Mouse (Mus musculus) B cell, adult 2 months (primary cell): ENCODE results near the gene Gm49320.

ENCODE experiments used
- DNase-seq, 2 experiments: peaks; one replicate each; pipeline ENCODE4 v3.0.0; 2022

Gene Gm49320

DNA sequence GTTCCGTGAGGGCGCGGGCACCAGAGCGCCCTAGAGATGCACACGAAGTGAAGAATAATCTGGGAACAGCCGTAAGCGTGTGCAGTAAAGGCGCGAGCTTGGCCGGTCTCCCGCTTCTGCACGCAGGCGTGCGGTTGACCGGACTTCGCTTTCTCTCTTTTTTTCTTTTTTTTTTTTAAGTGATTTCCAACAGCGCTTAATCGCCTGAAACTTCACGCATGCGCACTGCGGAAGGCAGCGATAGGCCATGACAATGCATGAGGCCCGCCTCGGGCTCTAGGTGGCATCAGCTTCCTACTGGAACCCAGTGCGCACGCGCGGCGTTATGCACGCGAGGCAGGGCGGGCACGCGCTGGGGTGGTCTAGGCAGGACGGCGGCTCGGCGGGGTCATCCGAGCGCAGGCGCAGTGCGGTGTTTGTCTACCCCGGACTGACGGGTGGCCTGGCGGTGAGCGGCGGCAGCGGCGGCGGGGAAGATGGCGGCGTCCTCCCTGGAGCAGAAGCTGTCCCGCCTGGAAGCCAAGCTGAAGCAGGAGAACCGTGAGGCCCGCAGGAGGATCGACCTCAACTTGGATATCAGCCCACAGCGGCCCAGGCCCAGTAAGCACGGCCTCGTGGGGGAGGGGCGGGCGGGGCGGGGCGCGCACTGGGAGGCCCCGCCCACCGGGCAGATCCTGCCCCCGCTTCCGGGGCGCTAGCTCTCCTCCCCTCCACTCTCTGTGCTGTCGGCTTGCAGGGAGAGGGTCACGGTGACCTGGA lies at the start of gene Gm49320, which contains the start of gene Map2k7:
TSS of gene Gm49320 (plus strand) at position 432 of the 759 bp plus-strand sequence.
TSS of gene Map2k7 (plus strand) at position 307 of the 759 bp plus-strand sequence.
- DNase-seq: peak; percentile 99

GRCm38 (mm10) chr8:4189031-4189722 lies 49.5 kb upstream of the Gm49320 start:
- DNase-seq: no peak

GRCm38 (mm10) chr8:4192305-4192704 lies 46.4 kb upstream of the Gm49320 start:
- DNase-seq: no peak

- DNase-seq: peak; percentile 90 to 91
These were observed 45.7 kb upstream of the Gm49320 start for GRCm38 (mm10) chr8:4192807-4193587.

DNA sequence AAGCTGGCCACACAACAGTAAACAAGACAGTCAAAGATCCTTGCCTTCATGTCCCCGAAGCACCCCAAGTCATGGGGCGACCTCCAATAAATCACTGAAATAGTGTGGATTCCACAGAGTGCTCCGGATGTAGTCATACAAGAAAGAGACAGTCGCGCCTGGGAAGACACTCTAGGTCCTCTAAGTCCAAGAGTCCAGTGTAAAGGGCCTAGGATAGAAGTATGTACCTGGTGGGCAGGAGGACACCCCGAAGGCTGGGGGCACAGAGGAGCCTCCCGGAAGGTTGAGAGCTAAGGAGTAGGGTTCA lies 45.1 kb upstream of the Gm49320 start:
- DNase-seq: no peak

DNA sequence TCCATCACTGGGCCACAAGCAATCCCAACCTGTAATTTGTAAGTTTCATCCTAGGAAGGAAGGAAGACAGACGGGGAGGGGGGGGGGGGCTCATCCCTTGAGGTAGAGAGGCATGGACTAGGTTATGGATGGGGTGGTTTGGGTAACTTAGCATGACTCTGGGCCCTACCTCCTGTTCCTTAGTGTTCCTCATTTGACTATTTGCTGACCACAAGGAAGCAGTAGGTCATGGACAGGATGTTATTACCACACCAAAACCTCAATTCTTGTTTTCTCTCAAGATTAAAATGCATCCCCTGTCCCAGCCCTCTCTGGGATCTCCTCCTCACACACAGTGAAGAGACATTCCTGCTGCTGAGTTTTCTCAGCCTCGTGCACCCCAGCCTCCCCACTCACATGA lies 37.3 kb upstream of the Gm49320 start:
- no peak for DNase-seq

DNA sequence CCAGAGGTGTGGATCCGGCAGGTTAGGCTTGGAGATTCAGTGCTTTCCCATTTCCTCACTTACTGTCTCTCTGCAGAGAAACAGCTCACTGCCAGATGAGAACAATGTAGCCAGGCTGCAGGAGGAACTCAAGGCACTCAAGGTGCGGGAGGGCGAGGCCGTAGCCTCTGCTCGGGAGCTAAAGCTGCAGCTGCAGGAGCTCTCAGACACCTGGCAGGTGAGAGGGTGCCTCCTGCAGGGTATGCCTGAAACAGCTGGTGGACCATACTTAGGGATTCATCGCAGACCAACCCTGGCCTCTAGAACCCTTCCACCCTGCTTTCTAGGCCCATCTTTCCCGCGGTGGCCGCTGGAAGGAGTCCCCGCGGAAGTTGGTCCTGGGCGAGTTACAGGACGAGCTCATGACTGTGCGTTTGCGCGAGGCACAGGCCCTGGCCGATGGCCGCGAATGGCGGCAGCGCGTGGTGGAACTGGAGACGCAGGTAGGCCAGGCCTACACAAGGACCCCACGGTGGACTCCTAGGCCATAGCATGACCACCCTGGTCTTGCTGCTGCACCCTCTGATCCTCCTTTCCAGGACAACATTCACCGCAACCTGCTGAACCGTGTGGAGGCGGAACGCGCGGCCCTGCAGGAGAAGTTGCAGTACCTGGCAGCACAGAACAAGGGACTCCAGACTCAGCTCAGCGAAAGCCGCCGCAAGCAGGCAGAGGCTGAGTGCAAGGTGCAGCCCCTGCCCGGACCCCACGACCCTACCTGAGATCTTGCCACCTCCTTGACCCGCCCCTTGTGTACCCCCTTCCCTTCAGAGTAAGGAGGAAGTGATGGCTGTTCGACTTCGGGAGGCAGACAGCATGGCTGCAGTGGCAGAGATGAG lies 33.2 kb upstream of the Gm49320 start:
- no peak for DNase-seq

DNA sequence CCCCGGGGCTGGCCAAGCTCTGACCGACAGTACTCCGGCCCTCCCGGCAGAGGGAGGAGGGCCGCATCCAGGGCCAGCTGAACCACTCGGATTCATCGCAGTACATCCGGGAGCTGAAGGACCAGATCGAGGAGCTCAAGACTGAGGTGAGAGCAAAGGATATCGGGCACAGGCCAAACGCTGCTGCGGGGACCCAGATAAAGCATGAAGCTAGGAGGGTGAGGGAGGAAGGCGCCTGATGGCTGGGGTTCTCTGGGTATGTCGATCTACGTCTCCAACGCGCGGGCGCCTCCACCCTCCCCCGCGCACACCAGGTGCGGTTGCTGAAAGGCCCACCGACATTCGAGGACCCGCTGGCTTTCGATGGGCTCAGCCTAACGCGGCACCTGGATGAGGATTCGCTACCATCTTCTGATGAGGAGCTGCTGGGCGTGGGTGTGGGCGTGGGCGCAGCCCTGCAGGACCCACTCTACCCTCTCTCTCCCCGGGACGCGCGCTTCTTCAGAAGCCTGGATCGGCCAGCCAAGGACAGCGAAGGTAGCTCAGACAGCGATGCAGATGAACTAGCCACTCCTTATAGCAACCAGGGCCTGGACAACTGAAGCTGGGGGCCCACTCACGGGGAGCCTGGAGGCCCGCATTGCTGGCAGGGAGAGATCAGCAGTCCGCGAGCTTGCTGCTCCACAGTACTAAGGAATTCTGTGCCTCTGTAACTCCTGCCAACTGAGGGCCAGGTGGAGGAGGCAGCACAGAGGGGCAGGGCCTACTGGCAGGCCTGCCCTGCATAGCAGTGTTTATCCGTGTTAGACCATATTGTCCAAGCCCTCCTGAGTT lies 32.3 kb upstream of the Gm49320 start:
- DNase-seq: no peak

GRCm38 (mm10) chr8:4207016-4207350 lies 31.7 kb upstream of the Gm49320 start:
- DNase-seq: no peak

DNA sequence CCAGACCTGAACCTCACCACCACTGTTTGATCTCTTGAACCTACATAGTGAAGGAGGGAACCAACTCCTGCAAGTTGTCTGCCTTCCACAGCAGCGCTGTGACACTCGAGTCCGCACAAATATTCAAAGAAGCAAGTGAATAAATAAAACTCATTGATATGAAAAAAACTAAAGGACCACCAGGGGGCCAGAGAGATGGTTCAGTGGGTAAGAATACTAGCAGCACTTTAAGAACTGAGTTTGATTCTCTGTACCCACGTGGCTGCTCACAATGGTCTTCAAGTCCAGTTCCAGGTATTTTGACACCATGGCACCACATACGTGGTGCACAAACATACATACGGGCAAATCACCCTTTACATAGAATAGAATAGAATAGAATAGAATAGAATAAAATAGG lies 27.6 kb upstream of the Gm49320 start:
- no peak for DNase-seq

DNA sequence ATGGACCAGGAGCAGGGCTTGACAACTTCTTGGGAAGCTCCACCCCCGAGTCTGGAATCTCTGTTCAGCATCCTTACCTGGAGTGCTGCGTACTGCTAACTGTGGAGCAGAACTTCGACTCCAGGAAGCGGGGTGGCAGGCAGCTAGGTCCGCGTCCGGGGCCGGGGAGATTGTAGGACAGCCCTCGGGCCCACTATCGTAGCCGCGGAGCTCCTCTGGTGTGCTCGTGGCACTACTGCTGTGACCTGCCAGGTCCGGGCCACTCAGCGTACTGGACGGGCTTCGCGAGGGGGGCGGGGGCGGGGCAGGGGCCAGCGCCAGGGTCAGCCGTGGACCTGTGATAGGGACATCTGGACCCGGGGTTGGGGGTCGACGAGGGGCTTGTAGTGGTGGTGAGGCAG lies 25.9 kb upstream of the Gm49320 start:
- peak; percentile 33 to 38 for DNase-seq

DNA sequence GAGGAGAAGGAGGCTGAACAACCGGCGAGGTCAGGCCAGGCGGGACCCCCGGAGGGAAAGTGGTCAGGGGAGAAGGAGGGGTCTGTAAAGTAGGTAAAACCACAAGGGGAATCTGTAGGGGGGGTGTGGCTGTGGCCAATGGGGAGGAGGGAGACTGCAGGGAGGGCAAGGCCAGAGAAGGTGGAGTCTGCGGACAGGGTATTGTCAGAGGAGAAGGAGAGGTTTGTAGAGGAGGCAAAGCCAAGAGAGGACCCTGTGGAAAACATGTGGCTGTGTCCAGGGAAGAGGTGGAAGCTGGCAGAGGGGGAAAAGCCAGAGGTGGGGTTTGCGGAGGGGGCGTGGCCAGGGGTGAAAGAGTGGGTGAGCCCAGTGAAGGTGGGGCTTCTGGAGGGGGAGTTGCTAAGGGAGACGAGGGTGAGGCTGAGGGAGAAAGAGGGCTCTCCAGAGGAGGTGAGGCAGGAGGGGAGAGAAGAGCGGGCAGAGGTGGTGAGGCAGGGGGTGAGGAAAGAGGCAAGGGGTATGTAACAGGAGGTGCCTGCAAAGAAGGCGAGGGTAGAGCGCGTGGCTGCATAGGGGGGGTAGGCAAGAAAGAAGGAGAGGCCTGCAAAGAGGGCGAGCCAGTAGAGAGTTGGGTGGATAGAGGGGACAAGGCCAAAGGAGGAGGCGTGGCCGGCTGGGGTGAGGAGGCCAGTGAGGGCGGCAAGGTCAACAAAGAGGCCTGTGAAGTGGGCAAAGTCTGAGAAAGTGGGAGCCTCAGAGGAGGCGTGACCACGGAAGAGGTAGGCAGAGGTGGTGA lies 25.3 kb upstream of the Gm49320 start:
- DNase-seq: peak; percentile 59 to 61

DNA sequence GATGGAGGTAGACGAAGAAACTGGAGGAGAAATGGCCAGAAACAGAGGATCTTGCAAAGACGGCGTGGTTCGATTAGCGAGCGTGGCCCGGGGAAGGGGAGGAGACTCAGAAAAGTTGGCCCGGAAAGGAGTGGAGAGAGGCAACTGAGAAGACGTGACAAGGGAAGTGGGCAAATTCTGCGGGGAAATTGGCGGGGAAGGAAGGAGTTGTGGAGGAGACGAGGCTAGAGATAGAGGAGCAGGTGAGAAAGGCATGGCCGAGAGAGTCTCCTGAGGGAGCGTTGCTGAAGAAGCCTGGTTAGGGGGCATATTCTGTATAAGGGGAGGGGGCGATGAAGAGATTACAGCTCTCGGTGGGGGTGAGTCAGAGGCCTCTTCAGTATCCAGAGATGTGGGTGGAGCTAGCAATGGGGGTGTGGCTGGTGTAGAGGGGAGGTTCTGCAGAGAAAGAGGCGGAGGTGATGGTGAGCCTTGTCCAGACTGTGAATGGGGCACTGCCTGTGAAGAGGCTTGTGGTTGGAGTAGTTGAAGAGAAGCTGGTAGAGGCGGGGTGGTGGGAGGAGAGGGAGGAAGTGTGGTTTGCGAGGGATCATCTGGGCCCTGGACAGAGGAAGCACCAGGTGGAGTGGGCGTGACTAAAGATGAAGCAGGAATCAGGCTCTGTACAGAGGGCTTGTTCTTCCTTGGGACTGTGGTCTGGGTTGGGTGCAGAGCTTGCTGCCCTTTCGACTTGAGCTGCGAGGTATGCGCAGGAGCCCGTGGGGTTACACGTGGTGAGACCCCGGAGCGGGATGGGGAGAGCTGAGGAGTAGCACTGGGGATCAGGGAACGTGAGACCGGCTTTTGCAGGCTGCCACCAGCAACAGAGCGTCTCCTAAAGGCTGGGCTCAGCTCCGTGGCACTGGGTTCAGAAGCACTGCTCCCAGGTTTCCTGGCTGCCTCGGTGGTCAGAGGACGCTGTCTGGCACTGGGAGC lies 24.4 kb upstream of the Gm49320 start:
- peak; percentile 78 to 81 for DNase-seq

DNA sequence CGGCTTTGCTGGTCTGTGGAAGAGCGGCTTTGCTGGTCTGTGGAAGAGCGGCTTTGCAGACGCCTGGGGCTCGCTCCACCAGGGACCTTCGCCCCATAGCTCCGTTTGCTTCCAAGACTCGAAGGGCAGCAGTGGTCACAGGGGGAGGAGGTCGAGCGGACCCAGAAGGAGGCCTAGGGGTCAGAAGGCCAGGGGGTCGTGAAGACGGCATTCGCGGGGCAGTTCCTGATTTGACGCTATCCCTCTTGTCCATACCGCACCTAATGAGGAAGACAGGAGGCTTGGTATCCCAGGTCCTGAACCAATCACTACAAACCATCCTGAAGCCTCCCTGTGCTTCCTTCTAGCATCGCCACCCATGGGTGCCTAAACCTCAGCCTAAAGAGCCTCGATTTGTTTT lies 22.4 kb upstream of the Gm49320 start:
- no peak for DNase-seq

- peak in 1 of 2 experiments; percentile 11 for DNase-seq
These were observed 21.7 kb upstream of the Gm49320 start, which contains the start of gene Prr36 for GRCm38 (mm10) chr8:4216791-4217621. TSS of gene Prr36 (minus strand) at chr8:4217459.

DNA sequence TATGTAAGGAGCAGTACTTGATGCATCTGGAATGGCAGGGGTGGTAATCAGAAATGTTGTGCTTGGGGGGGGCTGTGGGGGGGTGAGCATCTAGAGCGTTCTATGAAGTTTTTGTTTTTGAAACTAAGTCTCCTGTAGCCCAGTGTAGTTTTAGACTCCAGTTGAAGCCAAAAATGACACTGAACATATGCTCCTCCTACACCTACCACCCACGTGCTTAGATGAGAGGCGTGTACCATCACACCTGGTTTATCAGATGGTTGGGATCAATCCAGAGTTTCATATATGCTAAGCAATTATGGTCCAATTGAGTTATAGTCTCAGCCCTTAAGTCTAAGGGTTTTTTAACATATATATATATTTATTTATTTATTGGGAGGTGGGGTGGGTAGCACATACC lies 19.0 kb upstream of the Gm49320 start:
- DNase-seq: no peak

- no peak for DNase-seq
These were observed 16.6 kb upstream of the Gm49320 start for GRCm38 (mm10) chr8:4222059-4222458.

DNA sequence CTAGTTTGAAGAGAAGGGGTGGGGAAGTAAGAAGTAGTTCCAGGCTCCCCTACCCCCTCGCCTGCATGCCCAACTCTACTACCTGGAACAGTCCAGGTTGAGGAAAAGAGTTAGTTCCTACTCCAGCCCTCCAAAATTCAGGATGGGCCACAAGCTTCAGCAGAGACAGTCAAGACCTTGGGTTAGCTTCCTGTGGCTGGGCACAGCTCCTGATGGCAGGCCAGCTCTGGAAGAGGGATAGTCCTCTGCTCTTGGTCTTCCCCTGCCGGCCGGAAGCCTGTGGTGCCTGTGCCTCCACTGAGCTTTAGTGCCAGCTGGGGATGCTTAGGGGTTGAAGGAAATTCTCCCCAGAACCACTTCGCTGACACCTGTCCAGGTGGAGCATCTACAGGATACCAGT lies 12.3 kb upstream of the Gm49320 start:
- DNase-seq: no peak
